Mouse (Mus musculus) lung, postnatal 36 days (tissue): ENCODE results near the gene Ptpn1.
A peak's percentile ranks its signal among the peaks of the same experiment; 100 is the strongest.

Experiments used
- DNase-seq: peaks from one replicate; pipeline ENCODE4 v3.0.0; 2022; ENCODE audit warnings: mixed read lengths

Gene Ptpn1

GRCm38 (mm10) chr2:168016951-168017391, 85.1 kb downstream of the Ptpn1 start:
- peak; percentile 93 for DNase-seq

GRCm38 (mm10) chr2:168019201-168019715, 87.4 kb downstream of the Ptpn1 start:
- DNase-seq, result peak; percentile 48

GRCm38 (mm10) chr2:168023763-168024402, 92.0 kb downstream of the Ptpn1 start:
- no peak for DNase-seq

- peak; percentile 80 for DNase-seq
Measured at GRCm38 (mm10) chr2:168025174-168025573, 93.3 kb downstream of the Ptpn1 start.

GRCm38 (mm10) chr2:168025882-168026281, 94.0 kb downstream of the Ptpn1 start:
- DNase-seq, result no peak

GRCm38 (mm10) chr2:168026467-168026866, 94.6 kb downstream of the Ptpn1 start:
- DNase-seq, result peak; percentile 49

GRCm38 (mm10) chr2:168028376-168028775, 96.5 kb downstream of the Ptpn1 start:
- no peak for DNase-seq
